Mouse (Mus musculus) kidney, embryonic 15.5 days (tissue): ENCODE measurements around the gene Pabpc4. TPM values are rescaled to one million over a fixed set of nuclear protein-coding genes. Genes with fewer than 3 reads are reported as not detected.
A peak's percentile ranks its signal among the peaks of the same experiment; 100 is the strongest.
"Not testable (repeated sequence)": the region's sequence is repeated elsewhere in the genome, so short reads cannot be mapped to it uniquely, and the experiment has no call there.

Source experiments
- ATAC-seq: fragments of 200-750 bp; cut with Nextera tagmentation; replicated peaks from 2 replicates; pipeline ENCODE4 v1.8.0; 2017; ENCODE audit warnings: moderate TSS enrichment; ENCODE audit not compliant: low FRiP score
- H3K27ac ChIP-seq: fragments of 300-500 bp; sonication (generic); 2 replicates; pipeline ENCODE4 v1.5.1; 2015; ENCODE audit warnings: mild to moderate bottlenecking, inconsistent platforms
- H3K27me3 ChIP-seq: fragments of 300-500 bp; sonication (generic); 2 replicates; pipeline ENCODE4 v1.6.1; 2015; ENCODE audit warnings: inconsistent platforms
- H3K36me3 ChIP-seq: fragments of 300-500 bp; sonication (generic); 2 replicates; pipeline ENCODE4 v1.6.1; 2015; ENCODE audit warnings: inconsistent platforms
- H3K4me1 ChIP-seq: fragments of 300-500 bp; sonication (generic); 2 replicates; pipeline ENCODE4 v1.6.1; 2015; ENCODE audit warnings: inconsistent platforms
- H3K4me2 ChIP-seq: fragments of 300-500 bp; sonication (generic); 2 replicates; pipeline ENCODE4 v1.6.1; 2015; ENCODE audit warnings: moderate library complexity, mild to moderate bottlenecking, inconsistent platforms
- H3K4me3 ChIP-seq: fragments of 300-500 bp; sonication (generic); replicated peaks from 2 replicates; pipeline ENCODE4 v1.5.1; 2015; ENCODE audit warnings: mild to moderate bottlenecking, inconsistent platforms
- H3K9ac ChIP-seq: fragments of 300-500 bp; sonication (generic); 2 replicates; pipeline ENCODE4 v1.6.1; 2015; ENCODE audit warnings: mild to moderate bottlenecking, inconsistent platforms
- H3K9me3 ChIP-seq: fragments of 300-500 bp; sonication (generic); replicated peaks from 2 replicates; pipeline ENCODE4 v1.6.1; 2016; ENCODE audit warnings: inconsistent platforms
- WGBS: fragments of 180-500 bp; shearing (Covaris S2); methylation state at CpG from one replicate; pipeline ENCODE4 v1.1.7; 2015; ENCODE audit warnings: mixed read lengths; 5-methylcytosine and 5-hydroxymethylcytosine counted together
- polyA plus RNA-seq: library from polyadenylated mRNA; unstranded; fragments of >200 nt; fragmentation: Nextera tagmentation; extraction: Ambion mirVana; gene quantifications from 2 replicates; pipeline ENCODE4 v1.2.1, GENCODE M21; 2015

Pabpc4 gene
- polyA plus RNA-seq, 1 experiment from 2014 or later = 47.4 TPM

- ATAC-seq = no peak
- Histone ChIP-seq H3K27me3 (no peaks in the 10 kb centered on the region), H3K36me3 (0 out of 2 replicates have a peak, but pooled peaks cover 2% of the 10 kb centered on the region), H3K4me3 (no peak overlapping the region), H3K4me2 (no peak overlapping the region), H3K27ac (no peak overlapping the region), H3K4me1 (no peaks in the 10 kb centered on the region), H3K9ac (no peak overlapping the region), H3K9me3 (no peaks in the 10 kb centered on the region)
- WGBS = 83% methylated on average over 7 of the region's 7 CpGs
These were observed 49.7 kb downstream of the Pabpc4 start for GRCm38 (mm10) chr4:123311845-123312244.

GRCm38 (mm10) chr4:123313010-123313409 lies 50.9 kb downstream of the Pabpc4 start:
- Histone ChIP-seq H3K27ac (no peak overlapping the region), H3K4me1 (no peaks in the 10 kb centered on the region), H3K9ac (no peak overlapping the region), H3K9me3 (no peaks in the 10 kb centered on the region), H3K27me3 (no peaks in the 10 kb centered on the region), H3K36me3 (no peaks in the 10 kb centered on the region), H3K4me2 (no peak overlapping the region), H3K4me3 (no peak overlapping the region)
- WGBS = 77% methylated on average over 6 of the region's 6 CpGs
- no peak for ATAC-seq

- Histone ChIP-seq H3K4me3 (no peak overlapping the region), H3K27me3 (no peaks in the 10 kb centered on the region), H3K9ac (no peak overlapping the region), H3K4me1 (no peaks in the 10 kb centered on the region), H3K4me2 (no peak overlapping the region), H3K36me3 (no peaks in the 10 kb centered on the region), H3K27ac (no peak overlapping the region), H3K9me3 (no peaks in the 10 kb centered on the region)
- 85% methylated on average over 3 of the region's 3 CpGs for WGBS
- ATAC-seq = no peak
These were observed 52.3 kb downstream of the Pabpc4 start for GRCm38 (mm10) chr4:123314497-123314896.

- Histone ChIP-seq H3K4me3 (peak overlapping the region; percentile 36), H3K4me2 (peak overlapping the region; percentile 67), H3K27me3 (peaks cover 24% of the 10 kb centered on the region)
- not testable (repeated sequence) for H3K36me3 ChIP-seq, H3K27ac ChIP-seq, H3K4me1 ChIP-seq, H3K9me3 ChIP-seq, H3K9ac ChIP-seq
- WGBS = 17% methylated on average over 14 of the region's 38 CpGs
- ATAC-seq = peak; percentile 30; the same call in 1 of the 2 replicates
These were observed 60.8 kb downstream of the Pabpc4 start for GRCm38 (mm10) chr4:123322910-123323309.

- Histone ChIP-seq H3K27me3 (peaks cover 24% of the 10 kb centered on the region), H3K4me2 (peak within 1 kb of the TSS; percentile 67), H3K36me3 (no peaks in the 10 kb centered on the region), H3K9ac (no peak within 1 kb of the TSS), H3K4me1 (peaks cover 8% of the 10 kb centered on the region), H3K9me3 (no peaks in the 10 kb centered on the region), H3K4me3 (peak within 1 kb of the TSS; percentile 36), H3K27ac (no peak within 1 kb of the TSS)
- ATAC-seq = peak; percentile 41; the same call in 1 of the 2 replicates
- 16% methylated on average over 12 of the region's 13 CpGs for WGBS
These were observed 61.4 kb downstream of the Pabpc4 start, which contains the start of gene Oxct2a for GRCm38 (mm10) chr4:123323534-123323933. Oxct2a (minus strand) TSS chr4:123323634.

GRCm38 (mm10) chr4:123326087-123326486 lies 63.9 kb downstream of the Pabpc4 start:
- H3K9me3 ChIP-seq = no peaks in the 10 kb centered on the region
- no peaks in the 10 kb centered on the region for H3K36me3 ChIP-seq
- peaks cover 24% of the 10 kb centered on the region for H3K27me3 ChIP-seq
- no peak overlapping the region for H3K4me3 ChIP-seq
- WGBS = 63% methylated on average over 3 of the region's 3 CpGs
- no peak for ATAC-seq
- H3K9ac ChIP-seq = no peak overlapping the region
- peaks cover 8% of the 10 kb centered on the region for H3K4me1 ChIP-seq
- no peak overlapping the region for H3K4me2 ChIP-seq
- no peak overlapping the region for H3K27ac ChIP-seq

GRCm38 (mm10) chr4:123327630-123328029 lies 65.5 kb downstream of the Pabpc4 start:
- WGBS = 50% methylated on average over 3 of the region's 3 CpGs

GRCm38 (mm10) chr4:123328946-123329345 lies 66.8 kb downstream of the Pabpc4 start:
- no peaks in the 10 kb centered on the region for H3K4me1 ChIP-seq
- H3K9me3 ChIP-seq = no peaks in the 10 kb centered on the region
- H3K27ac ChIP-seq = no peak overlapping the region
- H3K9ac ChIP-seq = no peak overlapping the region
- H3K36me3 ChIP-seq = no peaks in the 10 kb centered on the region
- H3K27me3 ChIP-seq = 0 out of 2 replicates have a peak, but pooled peaks cover 13% of the 10 kb centered on the region
- no peak for ATAC-seq
- H3K4me2 ChIP-seq = no peak overlapping the region
- 71% methylated on average over 6 of the region's 6 CpGs for WGBS
- no peak overlapping the region for H3K4me3 ChIP-seq

More at GRCm38 (mm10) chr4:123327630-123328029, 65.5 kb downstream of the Pabpc4 start:
- Histone ChIP-seq H3K4me1 (peaks cover 7% of the 10 kb centered on the region), H3K27ac (no peak overlapping the region), H3K9ac (no peak overlapping the region), H3K36me3 (no peaks in the 10 kb centered on the region), H3K9me3 (no peaks in the 10 kb centered on the region), H3K27me3 (peaks cover 23% of the 10 kb centered on the region), H3K4me3 (no peak overlapping the region), H3K4me2 (no peak overlapping the region)
- ATAC-seq = no peak

- Histone ChIP-seq H3K4me2 (no peak overlapping the region), H3K4me3 (no peak overlapping the region), H3K36me3 (no peaks in the 10 kb centered on the region), H3K27me3 (0 out of 2 replicates have a peak, but pooled peaks cover 7% of the 10 kb centered on the region), H3K27ac (no peak overlapping the region), H3K9me3 (no peaks in the 10 kb centered on the region), H3K4me1 (no peaks in the 10 kb centered on the region), H3K9ac (no peak overlapping the region)
- ATAC-seq = no peak
- WGBS = 59% methylated on average over 5 of the region's 5 CpGs
These were observed 69.2 kb downstream of the Pabpc4 start for GRCm38 (mm10) chr4:123331326-123331725.

- not testable (repeated sequence) for H3K27ac ChIP-seq, H3K9ac ChIP-seq, H3K4me2 ChIP-seq, ATAC-seq, H3K36me3 ChIP-seq, H3K4me3 ChIP-seq, H3K4me1 ChIP-seq, H3K27me3 ChIP-seq, H3K9me3 ChIP-seq
- 63% methylated on average over 1 of the region's 1 CpGs for WGBS
These were observed 69.8 kb downstream of the Pabpc4 start for GRCm38 (mm10) chr4:123331961-123332360.

- Histone ChIP-seq H3K4me2 (no peak overlapping the region), H3K9me3 (no peaks in the 10 kb centered on the region), H3K27me3 (0 out of 2 replicates have a peak, but pooled peaks cover 3% of the 10 kb centered on the region), H3K27ac (no peak overlapping the region), H3K9ac (no peak overlapping the region), H3K4me1 (no peaks in the 10 kb centered on the region), H3K36me3 (no peaks in the 10 kb centered on the region), H3K4me3 (no peak overlapping the region)
- no peak for ATAC-seq
- 96% methylated on average over 4 of the region's 4 CpGs for WGBS
These were observed 71.0 kb downstream of the Pabpc4 start for GRCm38 (mm10) chr4:123333151-123333550.

GRCm38 (mm10) chr4:123334177-123334576 lies 72.0 kb downstream of the Pabpc4 start:
- Histone ChIP-seq H3K9me3 (no peaks in the 10 kb centered on the region), H3K9ac (no peak overlapping the region), H3K36me3 (no peaks in the 10 kb centered on the region), H3K27ac (no peak overlapping the region), H3K4me2 (no peak overlapping the region), H3K4me1 (no peaks in the 10 kb centered on the region), H3K27me3 (0 out of 2 replicates have a peak, but pooled peaks cover 3% of the 10 kb centered on the region), H3K4me3 (no peak overlapping the region)
- ATAC-seq = no peak
- 59% methylated on average over 3 of the region's 3 CpGs for WGBS

GRCm38 (mm10) chr4:123335244-123335643 lies 73.1 kb downstream of the Pabpc4 start:
- not testable (repeated sequence) for H3K4me2 ChIP-seq, H3K4me1 ChIP-seq, H3K36me3 ChIP-seq, H3K27me3 ChIP-seq, H3K9ac ChIP-seq, H3K4me3 ChIP-seq, H3K27ac ChIP-seq, H3K9me3 ChIP-seq, ATAC-seq
- 76% methylated on average over 10 of the region's 10 CpGs for WGBS
